Mouse (Mus musculus) liver, embryonic 14.5 days (tissue): ENCODE data around the gene 1110032A03Rik.

Experiments used
- CTCF ChIP-seq: IDR thresholded peaks from 2 replicates; pipeline ENCODE4 v1.5.1; 2016; ENCODE audit warnings: antibody characterized with exemption, low read depth, control low read depth
- EP300 ChIP-seq: IDR thresholded peaks from 2 replicates; pipeline ENCODE4 v1.6.1; 2016; ENCODE audit warnings: antibody characterized with exemption, low read depth

GRCm38 (mm10) chr9:50721061-50721460 lies 54.3 kb downstream of the 1110032A03Rik start:
- TF ChIP-seq CTCF (no peak), EP300 (no peak)
